Mouse (Mus musculus) forebrain, embryonic 14.5 days (tissue): Measurements from ENCODE around the gene Aatf. TPM values are rescaled to one million over a fixed set of nuclear protein-coding genes. Genes with fewer than 3 reads are reported as not detected.
A peak's percentile ranks its signal among the peaks of the same experiment; 100 is the strongest.

ENCODE experiments used
- ATAC-seq: fragments of 200-750 bp; cut with Nextera tagmentation; 2 replicates; pipeline ENCODE4 v1.8.0; 2017; ENCODE audit warnings: mild to moderate bottlenecking, moderate library complexity
- DNase-seq: peaks from one replicate; pipeline ENCODE4 v3.0.0-alpha.2; 2015; ENCODE audit warnings: low spot score
- H3K27ac ChIP-seq: fragments of 300-500 bp; sonication (generic); 2 replicates; pipeline ENCODE4 v1.5.1; 2014; ENCODE audit warnings: low read depth, mild to moderate bottlenecking, control low read depth, low read length, moderate library complexity
- H3K27me3 ChIP-seq: fragments of 300-500 bp; sonication (generic); replicated peaks from 2 replicates; pipeline ENCODE4 v1.6.1; 2014; ENCODE audit warnings: low read length, control low read depth, mixed read lengths; ENCODE audit not compliant: control insufficient read depth, insufficient read depth
- H3K36me3 ChIP-seq: fragments of 300-500 bp; sonication (generic); 2 replicates; pipeline ENCODE4 v1.6.1; 2014; ENCODE audit warnings: low read length, control low read depth; ENCODE audit not compliant: control insufficient read depth, insufficient read depth
- H3K4me1 ChIP-seq: fragments of 300-500 bp; sonication (generic); 2 replicates; pipeline ENCODE4 v1.6.1; 2014; ENCODE audit warnings: antibody characterized with exemption, low read length, control low read depth; ENCODE audit not compliant: control insufficient read depth, insufficient read depth
- H3K4me2 ChIP-seq: fragments of 300-500 bp; sonication (generic); 2 replicates; pipeline ENCODE4 v1.6.1; 2014; ENCODE audit warnings: mild to moderate bottlenecking, control low read depth, low read length
- H3K4me3 ChIP-seq: fragments of 300-500 bp; sonication (generic); 2 replicates; pipeline ENCODE4 v1.5.1; 2014; ENCODE audit warnings: low read depth, low read length, control low read depth
- H3K9ac ChIP-seq: fragments of 300-500 bp; sonication (generic); 2 replicates; pipeline ENCODE4 v1.6.1; 2014; ENCODE audit warnings: mild to moderate bottlenecking, low read length, control low read depth, moderate library complexity
- H3K9me3 ChIP-seq: fragments of 300-500 bp; sonication (generic); replicated peaks from 2 replicates; pipeline ENCODE4 v1.6.1; 2016; ENCODE audit warnings: low read length, control low read depth, mixed read lengths; ENCODE audit not compliant: control insufficient read depth
- WGBS: fragments of 180-500 bp; shearing (Covaris S2); extraction: QIAGEN DNeasy Blood & Tissue Kit; methylation state at CpG from one replicate; pipeline ENCODE4 v1.1.7; 2014; 5-methylcytosine and 5-hydroxymethylcytosine counted together
- polyA plus RNA-seq: library from polyadenylated mRNA; unstranded; fragments of >200 nt; fragmentation: Nextera tagmentation; extraction: Ambion mirVana; gene quantifications from 2 replicates; pipeline ENCODE4 v1.2.1, GENCODE M21; 2014

Gene Aatf
- polyA plus RNA-seq, 1 experiment from 2014 or later: 45.5 TPM

DNA sequence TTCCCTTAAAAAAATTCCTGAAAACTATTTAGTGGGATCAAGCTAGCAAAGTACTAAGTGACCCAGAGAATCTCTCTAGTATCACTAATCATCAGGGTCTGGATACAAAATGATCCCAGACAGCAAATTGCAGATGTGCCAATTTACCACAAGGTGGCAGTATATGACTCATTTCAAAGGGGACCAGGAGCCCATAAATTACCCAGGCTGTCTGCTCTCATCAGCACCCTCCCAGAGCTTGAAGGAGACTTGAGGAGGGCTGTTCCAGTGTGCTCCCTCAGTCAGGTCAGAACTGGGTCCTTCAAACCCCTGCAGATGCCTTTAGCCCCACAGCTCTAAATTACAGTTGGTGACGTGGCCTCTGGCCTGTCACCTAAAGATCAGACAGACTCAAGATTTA is 83.7 kb downstream of the Aatf start:
- DNase-seq (peak; percentile 91), ATAC-seq (peak; percentile 65)
- no peak overlapping the region for H3K4me3 ChIP-seq
- H3K9me3 ChIP-seq: no peaks in the 10 kb centered on the region
- no peaks in the 10 kb centered on the region for H3K4me1 ChIP-seq
- WGBS: 40% methylated on average over 1 of the region's 1 CpGs
- H3K9ac ChIP-seq: no peak overlapping the region
- no peak overlapping the region for H3K27ac ChIP-seq
- no peaks in the 10 kb centered on the region for H3K27me3 ChIP-seq
- no peak overlapping the region for H3K4me2 ChIP-seq
- 0 out of 2 replicates have a peak, but pooled peaks cover 4% of the 10 kb centered on the region for H3K36me3 ChIP-seq

DNA sequence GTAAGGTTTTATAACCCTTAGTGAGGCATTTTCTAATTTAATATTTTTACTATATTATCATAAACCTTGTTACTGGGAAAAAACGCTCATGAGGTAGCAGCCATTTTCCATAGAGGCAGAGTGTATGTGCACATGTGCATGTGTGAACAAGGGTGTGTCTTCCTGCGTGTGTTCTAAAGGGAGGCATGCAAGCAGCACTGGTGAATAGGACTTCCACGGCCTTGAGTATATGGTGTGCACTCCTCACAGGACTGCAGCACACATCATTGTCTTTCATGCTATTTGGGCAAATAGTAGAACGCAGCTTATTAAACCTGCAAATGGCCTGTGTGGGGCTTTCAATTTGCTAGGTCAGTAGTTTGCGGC is 86.7 kb downstream of the Aatf start:
- Histone ChIP-seq H3K27ac (no peak overlapping the region), H3K4me3 (no peak overlapping the region), H3K27me3 (no peaks in the 10 kb centered on the region), H3K4me1 (no peaks in the 10 kb centered on the region), H3K36me3 (0 out of 2 replicates have a peak, but pooled peaks cover 4% of the 10 kb centered on the region), H3K9me3 (no peaks in the 10 kb centered on the region), H3K4me2 (no peak overlapping the region), H3K9ac (no peak overlapping the region)
- no peak for ATAC-seq
- DNase-seq: no peak
- whole genome bisulfite sequencing: 90% methylated on average over 5 of the region's 5 CpGs

DNA sequence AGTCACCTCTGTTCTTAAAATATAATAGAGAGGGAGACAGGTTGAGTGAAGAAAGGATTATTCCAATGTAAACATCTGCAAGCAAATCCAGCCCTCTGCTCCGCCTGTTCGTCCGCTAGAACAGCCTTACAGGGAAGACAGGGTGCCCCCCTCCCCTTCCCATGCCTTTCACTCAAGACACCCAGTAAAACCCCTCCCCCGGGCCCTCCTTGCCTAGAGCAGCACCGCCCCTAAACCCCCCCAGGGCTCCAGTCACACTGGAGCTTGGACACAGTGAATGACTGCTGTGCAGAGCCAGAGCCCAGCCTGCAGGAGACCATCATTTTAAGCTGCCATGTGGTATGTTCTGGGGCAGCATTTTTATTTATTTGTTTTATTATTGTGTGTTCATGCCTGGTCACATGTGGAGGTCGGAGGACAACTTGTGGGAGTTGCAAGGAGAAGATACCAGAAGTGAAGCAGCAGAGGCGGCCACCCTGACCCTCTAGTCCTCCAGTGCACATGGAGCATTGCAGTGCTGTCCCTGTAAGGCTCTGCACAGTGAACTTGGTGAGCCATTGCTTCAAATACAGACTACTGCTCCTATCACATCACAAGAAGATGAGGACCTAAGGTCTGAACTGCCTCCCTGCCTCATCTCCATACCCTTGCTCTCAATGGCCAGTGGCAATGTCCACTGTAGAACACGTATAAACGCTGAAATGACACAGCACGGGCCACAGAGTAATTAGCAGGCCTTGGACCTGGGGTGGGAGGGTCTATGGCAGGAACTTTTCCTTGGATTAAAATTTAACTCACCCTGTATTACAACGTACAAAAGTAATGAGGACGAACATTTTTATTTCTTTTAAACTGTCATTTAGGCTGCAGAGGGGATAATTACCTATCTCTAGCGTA is 87.3 kb downstream of the Aatf start:
- ATAC-seq: no peak
- Histone ChIP-seq H3K9ac (no peak overlapping the region), H3K27me3 (no peaks in the 10 kb centered on the region), H3K4me3 (no peak overlapping the region), H3K4me2 (no peak overlapping the region), H3K27ac (no peak overlapping the region), H3K9me3 (no peaks in the 10 kb centered on the region), H3K4me1 (no peaks in the 10 kb centered on the region), H3K36me3 (0 out of 2 replicates have a peak, but pooled peaks cover 4% of the 10 kb centered on the region)
- 64% methylated on average over 13 of the region's 13 CpGs for WGBS
- DNase-seq: no peak

DNA sequence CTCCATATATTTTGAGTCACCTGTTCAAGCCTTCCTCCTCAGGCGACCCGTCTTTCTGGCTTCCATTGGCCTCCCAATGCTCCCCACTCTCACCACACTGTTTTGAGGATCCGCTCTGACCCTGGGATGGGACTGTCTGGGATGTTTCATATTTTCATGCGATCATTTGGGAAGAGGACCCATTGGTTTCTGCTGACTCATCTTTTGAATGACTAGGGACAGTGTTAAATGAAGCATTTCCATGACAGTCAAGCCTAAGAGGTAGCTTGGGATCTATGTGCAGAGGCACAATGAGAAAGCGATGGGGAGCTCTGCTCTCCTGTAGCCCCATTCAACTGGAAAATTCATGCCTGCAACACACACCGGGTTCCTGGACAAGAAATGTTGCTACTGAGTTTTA is 92.5 kb downstream of the Aatf start:
- Histone ChIP-seq H3K27ac (no peak overlapping the region), H3K4me1 (no peaks in the 10 kb centered on the region), H3K36me3 (0 out of 2 replicates have a peak, but pooled peaks cover 4% of the 10 kb centered on the region), H3K9me3 (no peaks in the 10 kb centered on the region), H3K9ac (no peak overlapping the region), H3K4me2 (no peak overlapping the region), H3K4me3 (no peak overlapping the region), H3K27me3 (no peaks in the 10 kb centered on the region)
- ATAC-seq (no peak), DNase-seq (no peak)
- WGBS: 93% methylated on average over 6 of the region's 6 CpGs

DNA sequence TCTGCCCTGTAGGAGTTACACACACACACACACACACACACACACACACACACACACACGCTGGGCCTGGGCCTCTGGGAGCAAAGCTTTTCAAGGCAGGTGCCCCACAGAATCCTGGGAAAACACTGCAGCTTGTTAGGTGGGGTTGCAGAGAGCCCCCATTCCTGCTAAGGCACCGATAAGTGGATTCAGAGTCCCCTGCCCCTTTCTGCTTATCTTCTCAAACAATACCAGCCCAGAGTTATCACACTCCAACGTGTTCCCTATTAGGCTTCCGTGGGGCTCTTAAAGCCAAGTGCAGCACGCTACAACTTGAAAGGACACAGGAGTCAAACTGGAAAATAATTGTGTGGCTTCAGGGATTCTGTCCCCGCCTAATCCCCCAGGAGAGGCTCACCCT is 100.2 kb downstream of the Aatf start:
- no peak for DNase-seq
- 42% methylated on average over 6 of the region's 6 CpGs for WGBS
- H3K27ac ChIP-seq: no peak overlapping the region

DNA sequence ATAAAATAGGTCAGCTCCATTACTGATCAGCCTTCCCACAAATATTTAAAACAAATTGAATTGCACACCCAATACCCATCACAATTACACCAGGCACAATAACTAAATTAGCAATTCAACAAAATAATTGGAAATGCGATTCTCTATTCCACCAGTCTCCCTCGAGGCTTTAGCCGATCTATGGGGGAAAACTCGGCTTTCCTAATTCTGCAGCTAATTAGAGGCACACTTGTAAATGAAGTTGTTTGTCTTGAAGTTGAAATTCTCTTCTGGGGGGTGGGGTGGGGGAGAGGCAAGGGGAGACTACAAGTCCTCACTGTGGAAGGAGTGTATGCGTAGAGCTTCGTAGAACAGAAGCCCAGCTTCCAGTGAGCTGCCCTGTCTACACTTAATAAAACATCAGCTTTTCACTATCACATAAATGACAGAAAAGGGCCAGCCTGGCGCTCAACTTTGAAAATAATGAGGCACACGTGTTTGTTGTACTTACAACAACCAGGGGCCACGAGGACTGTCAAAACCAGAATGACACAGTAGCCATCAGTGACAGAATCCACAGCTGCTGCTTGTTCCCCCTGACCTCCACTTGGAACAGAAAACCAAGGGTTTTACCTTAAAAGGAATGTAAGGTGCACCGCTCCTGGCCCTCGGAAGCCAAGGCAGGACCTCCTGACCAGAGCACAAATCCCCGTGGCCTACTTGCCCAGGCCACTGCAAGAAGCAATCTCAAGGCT is 101.0 kb downstream of the Aatf start:
- Histone ChIP-seq H3K4me2 (no peak overlapping the region), H3K36me3 (no peaks in the 10 kb centered on the region), H3K9me3 (no peaks in the 10 kb centered on the region), H3K9ac (no peak overlapping the region), H3K27ac (no peak overlapping the region), H3K27me3 (no peaks in the 10 kb centered on the region), H3K4me3 (no peak overlapping the region), H3K4me1 (peaks cover 8% of the 10 kb centered on the region)
- 23% methylated on average over 12 of the region's 12 CpGs for WGBS
- ATAC-seq: 0 out of 2 replicates have a peak, but pooled peaks have one; percentile 37
- DNase-seq: peak; percentile 52

More for the DNA sequence above, 100.2 kb downstream of the Aatf start:
- H3K4me1 ChIP-seq: peaks cover 8% of the 10 kb centered on the region
- H3K4me3 ChIP-seq: no peak overlapping the region
- no peaks in the 10 kb centered on the region for H3K27me3 ChIP-seq
- no peak overlapping the region for H3K4me2 ChIP-seq
- no peak overlapping the region for H3K9ac ChIP-seq
- H3K9me3 ChIP-seq: no peaks in the 10 kb centered on the region
- no peak for ATAC-seq
- no peaks in the 10 kb centered on the region for H3K36me3 ChIP-seq

DNA sequence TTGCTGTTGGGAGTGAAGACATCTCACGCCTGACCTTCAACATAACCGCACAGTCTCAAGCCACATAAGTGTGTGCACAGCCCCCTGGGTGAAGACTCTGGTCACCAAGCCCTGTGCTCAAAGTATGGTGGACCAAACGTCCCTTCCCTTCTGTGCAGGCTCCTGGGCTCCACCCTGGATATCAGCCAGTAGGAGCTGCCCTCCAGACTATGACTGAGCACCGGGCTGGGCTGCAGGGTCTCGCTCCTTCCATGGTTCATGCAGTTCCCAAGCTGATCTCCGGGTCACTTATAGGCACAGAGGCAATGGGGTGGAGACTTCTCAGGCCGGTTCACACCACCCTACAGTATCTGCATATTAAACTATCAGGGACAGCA is 101.7 kb downstream of the Aatf start:
- no peaks in the 10 kb centered on the region for H3K36me3 ChIP-seq
- no peaks in the 10 kb centered on the region for H3K9me3 ChIP-seq
- H3K27ac ChIP-seq: no peak overlapping the region
- H3K4me1 ChIP-seq: peaks cover 8% of the 10 kb centered on the region
- DNase-seq (no peak), ATAC-seq (0 out of 2 replicates have a peak, but pooled peaks have one; percentile 20)
- H3K27me3 ChIP-seq: no peaks in the 10 kb centered on the region
- no peak overlapping the region for H3K4me3 ChIP-seq
- H3K9ac ChIP-seq: no peak overlapping the region
- WGBS: 61% methylated on average over 7 of the region's 7 CpGs
- H3K4me2 ChIP-seq: no peak overlapping the region

DNA sequence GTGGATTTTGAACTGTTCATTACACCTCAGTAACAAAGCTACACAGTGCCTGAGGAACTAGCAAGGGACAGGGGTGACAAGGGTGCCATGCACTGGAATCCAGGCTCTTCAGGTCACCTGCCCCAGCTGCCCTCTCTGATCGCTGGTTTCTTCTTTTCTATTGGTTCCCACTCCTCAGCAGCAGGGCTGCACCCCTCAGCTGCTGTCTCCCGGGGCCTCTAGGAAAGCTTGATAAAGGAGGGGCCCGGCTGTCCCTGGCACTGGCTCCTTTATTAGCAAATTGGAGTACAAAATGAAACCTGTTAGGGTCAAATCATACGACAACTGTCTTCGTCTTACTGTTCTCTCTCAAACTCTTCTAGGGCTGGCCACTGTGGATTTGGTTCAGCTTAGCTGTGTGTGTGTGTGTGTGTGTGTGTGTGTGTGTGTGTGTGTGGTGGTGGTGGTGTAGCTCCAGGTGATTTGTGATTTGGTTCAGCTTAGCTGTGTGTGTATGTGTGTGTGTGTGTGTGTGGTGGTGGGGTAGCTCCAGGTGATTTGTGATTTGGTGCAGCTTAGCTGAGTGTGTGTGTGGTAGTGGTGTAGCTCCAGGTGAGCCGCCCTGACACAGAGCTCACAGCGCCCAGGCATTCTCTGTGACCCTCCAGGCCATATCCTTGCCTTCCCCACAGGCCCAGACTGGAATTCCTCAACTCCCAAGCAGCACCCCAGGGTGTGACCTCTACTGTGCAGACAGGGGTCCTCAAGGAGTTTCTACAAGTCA is 102.3 kb downstream of the Aatf start:
- H3K4me2 ChIP-seq: no peak overlapping the region
- H3K27ac ChIP-seq: no peak overlapping the region

More for the DNA sequence above, 102.3 kb downstream of the Aatf start:
- WGBS: 62% methylated on average over 7 of the region's 7 CpGs
- H3K4me3 ChIP-seq: no peak overlapping the region
- no peaks in the 10 kb centered on the region for H3K27me3 ChIP-seq
- peaks cover 8% of the 10 kb centered on the region for H3K4me1 ChIP-seq
- ATAC-seq (0 out of 2 replicates have a peak, but pooled peaks have one; percentile 20), DNase-seq (no peak)
- no peaks in the 10 kb centered on the region for H3K9me3 ChIP-seq
- H3K36me3 ChIP-seq: no peaks in the 10 kb centered on the region
- no peak overlapping the region for H3K9ac ChIP-seq
